Mouse (Mus musculus): Measurements from ENCODE around the gene Mad1l1. TPM values are rescaled to one million over a fixed set of nuclear protein-coding genes. Genes with fewer than 3 reads are reported as not detected.
A peak's percentile ranks its signal among the peaks of the same experiment; 100 is the strongest.

The Mad1l1 gene
- polyA plus RNA-seq, 1 experiment = 19.7 TPM

GRCm38 (mm10) chr5:140331615-140332512, 10.5 kb upstream of the Mad1l1 start, which contains the start of gene Mrm2:
Gene Mrm2, minus strand, starts transcription at chr5:140331898.
- WGBS = 1% methylated on average over 39 of the region's 39 CpGs

GRCm38 (mm10) chr5:140324058-140324457, 2.7 kb upstream of the Mad1l1 start:
- 52% methylated on average over 5 of the region's 5 CpGs for WGBS
- no peak for DNase-seq (ENCODE audit: low read depth, low spot score)

More at GRCm38 (mm10) chr5:140331615-140332512, 10.5 kb upstream of the Mad1l1 start, which contains the start of gene Mrm2:
- peak; percentile 51 for DNase-seq (ENCODE audit: low read depth, low spot score)

GRCm38 (mm10) chr5:140321756-140322575, 614 bp upstream of the Mad1l1 start:
- peak; percentile 28 for DNase-seq (ENCODE audit: low read depth, low spot score)
- under 1% methylated on average over 17 of the region's 17 CpGs for WGBS

GRCm38 (mm10) chr5:140316716-140317115, 4.6 kb downstream of the Mad1l1 start:
- no peak for DNase-seq (ENCODE audit: low read depth, low spot score)
- WGBS = 49% methylated on average over 3 of the region's 3 CpGs

GRCm38 (mm10) chr5:140307602-140308001, 13.8 kb downstream of the Mad1l1 start:
- no peak for DNase-seq (ENCODE audit: low read depth, low spot score)
- 96% methylated on average over 14 of the region's 14 CpGs for WGBS

- WGBS = 96% methylated on average over 8 of the region's 8 CpGs
- no peak for DNase-seq (ENCODE audit: low read depth, low spot score)
These were observed 15.3 kb downstream of the Mad1l1 start for GRCm38 (mm10) chr5:140306016-140306415.

- 82% methylated on average over 4 of the region's 4 CpGs for WGBS
- DNase-seq (ENCODE audit: low read depth, low spot score) = no peak
These were observed 23.1 kb downstream of the Mad1l1 start for GRCm38 (mm10) chr5:140298291-140298690.

- DNase-seq (ENCODE audit: low read depth, low spot score) = peak; percentile 37
- WGBS = 77% methylated on average over 1 of the region's 1 CpGs
These were observed 29.2 kb downstream of the Mad1l1 start for GRCm38 (mm10) chr5:140292152-140292551.

- no peak for DNase-seq (ENCODE audit: low read depth, low spot score)
- 88% methylated on average over 2 of the region's 2 CpGs for WGBS
These were observed 32.2 kb downstream of the Mad1l1 start for GRCm38 (mm10) chr5:140289161-140289560.

GRCm38 (mm10) chr5:140288287-140288686, 33.1 kb downstream of the Mad1l1 start:
- 85% methylated on average over 3 of the region's 3 CpGs for WGBS
- no peak for DNase-seq (ENCODE audit: low read depth, low spot score)

- 95% methylated on average over 2 of the region's 2 CpGs for WGBS
- DNase-seq (ENCODE audit: low read depth, low spot score) = no peak
These were observed 36.6 kb downstream of the Mad1l1 start for GRCm38 (mm10) chr5:140284761-140285160.

- WGBS = 96% methylated on average over 2 of the region's 2 CpGs
These were observed 37.3 kb downstream of the Mad1l1 start for GRCm38 (mm10) chr5:140284011-140284410.

GRCm38 (mm10) chr5:140282900-140283299, 38.5 kb downstream of the Mad1l1 start:
- WGBS = 63% methylated on average over 3 of the region's 3 CpGs
- no peak for DNase-seq (ENCODE audit: low read depth, low spot score)

More at GRCm38 (mm10) chr5:140284011-140284410, 37.3 kb downstream of the Mad1l1 start:
- no peak for DNase-seq (ENCODE audit: low read depth, low spot score)

- peak; percentile 8 for DNase-seq (ENCODE audit: low read depth, low spot score)
- 65% methylated on average over 8 of the region's 8 CpGs for WGBS
These were observed 39.0 kb downstream of the Mad1l1 start for GRCm38 (mm10) chr5:140282376-140282775.

GRCm38 (mm10) chr5:140280205-140280604, 41.1 kb downstream of the Mad1l1 start:
- DNase-seq (ENCODE audit: low read depth, low spot score) = no peak
- 91% methylated on average over 9 of the region's 9 CpGs for WGBS

- 87% methylated on average over 6 of the region's 6 CpGs for WGBS
- DNase-seq (ENCODE audit: low read depth, low spot score) = no peak
These were observed 44.6 kb downstream of the Mad1l1 start for GRCm38 (mm10) chr5:140276779-140277178.

- 86% methylated on average over 5 of the region's 5 CpGs for WGBS
- no peak for DNase-seq (ENCODE audit: low read depth, low spot score)
These were observed 50.2 kb downstream of the Mad1l1 start for GRCm38 (mm10) chr5:140270976-140271685.

- WGBS = 82% methylated on average over 4 of the region's 4 CpGs
- no peak for DNase-seq (ENCODE audit: low read depth, low spot score)
These were observed 53.0 kb downstream of the Mad1l1 start for GRCm38 (mm10) chr5:140268396-140268795.

- WGBS = 75% methylated on average over 2 of the region's 2 CpGs
- no peak for DNase-seq (ENCODE audit: low read depth, low spot score)
These were observed 54.3 kb downstream of the Mad1l1 start for GRCm38 (mm10) chr5:140267061-140267460.

Measured in large intestine, adult 2 months (tissue).